Mouse (Mus musculus) myocyte (in vitro differentiated cells): ENCODE measurements at regions not wholly inside any gene's neighbourhood (a gene's known extent, or its start where the extent isn't known, plus 50 kb on each side); places are given as distances from the start of the nearest gene placed in this dataset.

Experiments used
- CEBPB ChIP-seq: IDR thresholded peaks from 2 replicates; pipeline ENCODE4 v1.6.1; 2011; ENCODE audit warnings: mild to moderate bottlenecking, moderate library complexity; ENCODE audit not compliant: poor library complexity, insufficient read depth, severe bottlenecking
- E2F4 ChIP-seq: IDR thresholded peaks from one replicate; pipeline ENCODE4 v1.6.1; 2011; ENCODE audit warnings: mild to moderate bottlenecking, control low read depth, moderate library complexity; ENCODE audit not compliant: insufficient read depth
- MAX ChIP-seq: IDR thresholded peaks from one replicate; pipeline ENCODE4 v1.6.1; 2011; ENCODE audit warnings: low read depth, mild to moderate bottlenecking, control low read depth
- MYOD1 ChIP-seq, 3 experiments: IDR thresholded peaks; one replicate each; pipeline ENCODE4 v1.6.1; 2011; ENCODE audit warnings: control low read depth in 2 of 3, low read depth in 2 of 3, mild to moderate bottlenecking in 2 of 3, moderate library complexity in 1 of 3; ENCODE audit not compliant: insufficient read length in 2 of 3, control insufficient read depth in 1 of 3
- MYOG ChIP-seq, 3 experiments: IDR thresholded peaks; one replicate each; pipeline ENCODE4 v1.6.1; 2011; ENCODE audit warnings: control low read depth in 2 of 3, low read depth in 2 of 3, mild to moderate bottlenecking in 2 of 3; ENCODE audit not compliant: insufficient read length in 2 of 3, control insufficient read depth in 1 of 3, insufficient read depth in 1 of 3
- POLR2A ChIP-seq: IDR thresholded peaks from one replicate; pipeline ENCODE4 v1.6.1; 2011; ENCODE audit warnings: low read depth, mild to moderate bottlenecking, control low read depth, moderate library complexity; ENCODE audit not compliant: insufficient read length
- POLR2AphosphoS2 ChIP-seq: IDR thresholded peaks from one replicate; pipeline ENCODE4 v1.6.1; 2011; ENCODE audit warnings: low read depth, control low read depth; ENCODE audit not compliant: insufficient read length
- TCF12 ChIP-seq: IDR thresholded peaks from one replicate; pipeline ENCODE4 v1.6.1; 2011; ENCODE audit warnings: mild to moderate bottlenecking, control low read depth; ENCODE audit not compliant: poor library complexity, insufficient read depth, severe bottlenecking
- TCF3 ChIP-seq: IDR thresholded peaks from one replicate; pipeline ENCODE4 v1.6.1; 2011; ENCODE audit warnings: low read depth, control low read depth; ENCODE audit not compliant: insufficient read length
- USF1 ChIP-seq: IDR thresholded peaks from one replicate; pipeline ENCODE4 v1.6.1; 2011; ENCODE audit warnings: low read depth, mild to moderate bottlenecking, control low read depth, moderate library complexity

DNA sequence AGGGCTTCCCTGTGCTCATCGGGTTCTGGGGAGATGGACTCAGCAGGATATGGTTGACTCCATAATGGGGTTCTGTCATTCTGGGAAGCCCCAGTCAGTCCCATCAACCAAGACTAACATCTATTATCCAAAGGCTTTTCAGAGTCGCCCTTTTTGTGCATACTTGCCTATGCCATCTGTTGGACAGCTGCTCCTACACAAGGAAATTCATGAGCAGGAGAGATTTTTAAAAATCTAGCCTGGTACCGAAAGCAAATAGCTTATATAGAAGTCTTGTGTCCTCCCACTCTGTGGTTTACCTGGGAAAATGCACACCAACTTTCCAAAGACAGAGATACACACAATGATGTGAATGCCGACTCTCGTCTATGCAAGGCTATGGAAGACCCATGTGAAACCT lies 95.4 kb upstream of the Npas2 start:
- TF ChIP-seq USF1 (no peak), E2F4 (no peak), MYOD1 (IDR thresholded peaks at IDR 0.05; ENCODE audit: control insufficient read depth in 1 of 3, insufficient read length in 2 of 3, low read depth in 2 of 3) (no peak), CEBPB (no peak), TCF12 (no peak), POLR2A (no peak), MAX (no peak), POLR2AphosphoS2 (no peak), TCF3 (no peak), MYOG (IDR thresholded peaks at IDR 0.05; ENCODE audit: control insufficient read depth in 1 of 3, insufficient read depth in 1 of 3, insufficient read length in 2 of 3, low read depth in 2 of 3) (no peak)
